Mouse (Mus musculus): Measurements from ENCODE around the gene Olfr224. TPM values are rescaled to one million over a fixed set of nuclear protein-coding genes. Genes with fewer than 3 reads are reported as not detected.
"Not testable (repeated sequence)": the region's sequence is repeated elsewhere in the genome, so short reads cannot be mapped to it uniquely, and the experiment has no call there.

Olfr224 gene
- total RNA-seq, 2 experiments from 2014 or later = not detected

GRCm38 (mm10) chr11:58534736-58535135, 35.6 kb downstream of the Olfr224 start, which contains the start of gene Olfr330:
Gene Olfr330, minus strand, starts transcription at chr11:58534836.
- DNase-seq (ENCODE audit: low spot score in 2 of 2); intact Hi-C loops (cut with DNase I): not testable (repeated sequence)

- intact Hi-C loops (cut with DNase I) = not testable (repeated sequence)
- DNase-seq (ENCODE audit: low spot score in 2 of 2) = peak in 1 of 2 experiments; percentile 14
Observed at GRCm38 (mm10) chr11:58519756-58520155, 50.6 kb downstream of the Olfr224 start.

DNA sequence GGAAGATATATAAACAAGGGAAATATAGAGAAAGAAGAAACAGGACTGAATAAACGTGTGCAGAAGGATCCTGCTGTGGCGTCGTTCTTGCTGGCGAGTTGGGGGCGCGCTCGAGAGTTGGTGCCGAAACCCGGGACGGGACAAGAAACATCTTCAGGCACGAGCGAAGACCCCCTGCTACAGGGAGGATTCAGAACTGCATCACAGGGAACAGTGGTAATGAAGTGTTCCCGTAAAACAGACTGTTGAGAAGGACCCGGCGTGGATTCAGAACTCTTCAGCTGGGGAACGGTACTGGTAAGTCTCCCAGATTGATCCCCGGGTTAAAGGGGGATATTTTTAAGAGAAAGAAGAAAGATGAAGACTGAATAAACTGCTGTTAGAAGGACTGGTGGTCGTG, 51.4 kb downstream of the Olfr224 start:
- intact Hi-C loops (cut with DNase I) = not testable (repeated sequence)
- peak; percentile 57 to 72 for DNase-seq (ENCODE audit: low spot score in 2 of 2)

Other genes starting within 250 kb of the Olfr224 start
- 10 to 100 TPM; 42.5 to 57.4 TPM for gene Zfp672, start 240.2 kb downstream of the Olfr224 start, total RNA-seq (2021)
- 10 to 100 TPM; 53.6 to 57.8 TPM for gene Sh3bp5l, start 239.8 kb downstream of the Olfr224 start, total RNA-seq (2021)
- not detected for gene Lypd8, start 191.5 kb downstream of the Olfr224 start, total RNA-seq (2021)
- not detected for gene 1810065E05Rik, start 149.4 kb downstream of the Olfr224 start, total RNA-seq (2021)
- gene Gm12253, start 138.0 kb downstream of the Olfr224 start, total RNA-seq (2021) = not detected
- not detected for gene Lypd9, start 117.6 kb downstream of the Olfr224 start, total RNA-seq (2021)
- not detected for gene Olfr30, start 108.3 kb downstream of the Olfr224 start, total RNA-seq (2021)
- gene Olfr332, start 78.0 kb downstream of the Olfr224 start, total RNA-seq (2021) = not detected
- gene Olfr331, start 68.0 kb downstream of the Olfr224 start, total RNA-seq (2021) = not detected
- gene Olfr330, start 35.7 kb downstream of the Olfr224 start, total RNA-seq (2021) = not detected
- gene Olfr329-ps, start 24.1 kb downstream of the Olfr224 start, total RNA-seq (2021) = not detected
- under 1 TPM in 1 of 2 experiments, not detected in 1; 0.10 TPM for gene Olfr328, start 14.9 kb downstream of the Olfr224 start, total RNA-seq (2021)
- not detected for gene Olfr325, start 7.2 kb upstream of the Olfr224 start, total RNA-seq (2021)
- not detected for gene Olfr324, start 24.6 kb upstream of the Olfr224 start, total RNA-seq (2021)
- gene 2210407C18Rik, start 45.5 kb upstream of the Olfr224 start, total RNA-seq (2021) = not detected
- not detected for gene Olfr323, start 59.9 kb upstream of the Olfr224 start, total RNA-seq (2021)
- not detected for gene Trim58, start 69.9 kb upstream of the Olfr224 start, total RNA-seq (2021)
- gene Olfr322, start 88.2 kb upstream of the Olfr224 start, total RNA-seq (2021) = not detected
- gene Olfr320, start 110.5 kb upstream of the Olfr224 start, total RNA-seq (2021) = not detected
- gene Olfr319, start 128.6 kb upstream of the Olfr224 start, total RNA-seq (2021) = not detected
- under 1 TPM in 1 of 2 experiments, not detected in 1; 0.11 TPM for gene Olfr318, start 153.5 kb upstream of the Olfr224 start, total RNA-seq (2021)
- gene Olfr317, start 168.7 kb upstream of the Olfr224 start, total RNA-seq (2021) = not detected
- gene Olfr316, start 182.2 kb upstream of the Olfr224 start, total RNA-seq (2021) = 1 to 10 TPM in 1 of 2 experiments, under 1 TPM in 1; 0.79 to 1.0 TPM
- gene Olfr315, start 202.6 kb upstream of the Olfr224 start, total RNA-seq (2021) = not detected
- gene Olfr314, start 212.4 kb upstream of the Olfr224 start, total RNA-seq (2021) = not detected
- 1 to 10 TPM; 2.2 to 2.9 TPM for gene Fam183b, start 231.4 kb upstream of the Olfr224 start, total RNA-seq (2021)
- gene Olfr313, start 244.4 kb upstream of the Olfr224 start, total RNA-seq (2021) = not detected